Mouse (Mus musculus): ENCODE data around the gene Fam53b.

Gene Fam53b

DNA sequence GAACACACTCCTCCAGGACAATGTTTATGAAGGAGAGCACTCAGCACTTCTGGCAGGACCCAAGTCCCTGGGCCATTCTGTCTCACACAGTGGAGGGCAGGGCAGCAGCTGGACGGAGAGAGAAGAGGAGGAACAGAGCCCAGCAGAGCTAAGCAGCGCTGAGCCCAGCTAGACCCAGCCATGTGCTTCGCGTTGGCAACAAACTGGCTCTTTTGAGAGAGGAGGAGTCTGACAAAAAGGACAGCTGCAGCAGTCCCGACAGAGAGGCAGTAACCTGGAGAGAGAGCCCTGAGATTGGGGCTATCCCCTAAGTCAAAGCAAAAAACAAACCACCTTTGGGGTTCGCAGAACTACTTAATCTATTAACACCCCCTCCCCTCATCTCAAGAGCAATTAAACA lies 3.3 kb downstream of the Fam53b start:
- DNase-seq, result peak; percentile 80

DNA sequence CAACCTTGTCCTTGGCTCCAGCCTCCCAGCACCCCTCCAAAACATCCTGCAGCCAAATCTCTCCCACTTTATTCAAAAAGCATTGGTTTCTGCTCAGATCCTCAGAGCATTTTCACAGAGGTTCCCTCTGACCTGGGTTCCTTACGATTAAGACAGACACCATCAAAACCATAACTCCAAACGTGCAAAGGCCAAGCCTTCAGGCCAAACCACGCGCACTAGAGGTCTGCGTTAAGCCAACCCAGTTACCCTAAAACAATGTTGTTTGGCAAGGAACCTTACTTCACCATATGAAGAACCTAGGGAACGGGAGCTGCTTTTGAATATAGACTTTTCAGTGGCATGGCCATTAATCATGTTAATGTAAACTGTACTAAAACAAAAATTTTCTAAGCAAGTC lies 4.0 kb downstream of the Fam53b start:
- no peak for DNase-seq

DNA sequence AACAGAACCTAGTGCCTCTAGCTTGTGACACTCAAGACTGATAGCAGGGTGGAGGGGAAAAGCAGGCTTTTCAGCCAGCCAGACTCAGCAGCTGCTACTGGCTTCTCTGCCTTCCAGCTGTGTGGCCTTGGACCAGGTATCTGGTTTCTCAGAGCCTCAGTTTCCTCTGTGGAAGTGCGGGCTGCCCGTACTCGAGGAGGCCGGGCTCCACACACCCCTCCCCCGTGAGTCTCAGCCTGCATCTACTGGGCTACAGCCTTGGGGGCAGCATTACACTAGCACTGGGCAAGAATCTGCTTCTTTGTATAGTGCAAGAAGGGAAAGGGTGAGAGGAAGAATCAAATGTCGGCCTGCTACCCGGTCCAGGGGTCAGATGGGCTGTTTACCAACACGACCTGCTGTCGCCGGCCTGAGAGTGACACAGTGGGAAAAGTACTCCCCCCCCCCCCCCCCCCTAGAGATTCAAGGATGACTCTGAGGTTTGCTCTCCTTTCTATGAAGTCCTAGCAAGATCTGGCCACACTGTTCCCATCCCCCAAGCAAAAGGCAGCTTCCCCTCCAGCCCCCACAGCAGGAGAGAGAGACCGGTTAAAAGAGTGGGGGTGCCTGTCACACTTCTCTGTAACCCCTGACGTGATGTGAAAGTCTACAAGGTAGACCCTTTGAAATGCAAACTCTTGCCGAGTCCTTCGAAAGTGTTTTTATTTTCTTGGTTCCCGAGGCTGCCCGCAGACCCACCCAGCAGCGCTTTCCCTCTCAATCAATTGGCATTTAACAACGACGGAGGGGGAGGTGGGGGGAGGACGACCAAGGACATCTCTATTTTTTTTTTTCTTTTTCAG lies 4.6 kb downstream of the Fam53b start:
- DNase-seq, result peak; percentile 75

DNA sequence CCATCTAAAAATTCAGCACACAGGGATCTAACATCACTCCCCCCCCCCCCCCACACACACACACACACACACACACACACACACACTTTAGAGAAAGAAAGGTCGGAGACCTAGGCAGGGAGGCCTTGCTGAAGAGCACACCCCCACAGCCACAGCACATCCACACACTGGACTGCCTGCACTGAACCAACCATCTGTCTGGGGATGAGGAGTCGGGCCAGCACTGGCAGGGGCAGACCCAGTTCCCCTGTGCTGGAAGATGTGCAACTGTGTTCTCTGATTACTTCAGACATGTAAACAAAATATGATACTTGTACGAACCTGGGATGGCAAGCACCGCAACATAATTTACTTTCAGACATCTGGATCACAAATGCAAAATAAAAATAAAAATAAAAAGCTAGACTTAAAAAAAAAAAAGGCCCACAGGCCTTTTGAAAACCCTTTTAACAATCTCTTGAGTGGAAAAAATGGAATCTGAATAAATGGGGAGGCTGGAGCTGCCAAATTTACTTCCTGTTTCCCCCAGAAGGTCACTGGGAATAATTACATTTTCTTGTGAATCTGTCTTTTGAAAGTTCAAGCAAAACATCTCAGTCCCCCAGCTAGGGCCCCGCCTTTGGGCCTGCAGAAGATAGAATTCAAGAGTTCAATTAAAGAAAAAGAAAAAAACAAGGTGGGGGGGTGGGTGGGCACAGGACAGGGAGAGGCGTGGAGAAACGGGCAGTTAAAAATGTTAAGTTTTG lies 5.5 kb downstream of the Fam53b start:
- peak; percentile 70 for DNase-seq

DNA sequence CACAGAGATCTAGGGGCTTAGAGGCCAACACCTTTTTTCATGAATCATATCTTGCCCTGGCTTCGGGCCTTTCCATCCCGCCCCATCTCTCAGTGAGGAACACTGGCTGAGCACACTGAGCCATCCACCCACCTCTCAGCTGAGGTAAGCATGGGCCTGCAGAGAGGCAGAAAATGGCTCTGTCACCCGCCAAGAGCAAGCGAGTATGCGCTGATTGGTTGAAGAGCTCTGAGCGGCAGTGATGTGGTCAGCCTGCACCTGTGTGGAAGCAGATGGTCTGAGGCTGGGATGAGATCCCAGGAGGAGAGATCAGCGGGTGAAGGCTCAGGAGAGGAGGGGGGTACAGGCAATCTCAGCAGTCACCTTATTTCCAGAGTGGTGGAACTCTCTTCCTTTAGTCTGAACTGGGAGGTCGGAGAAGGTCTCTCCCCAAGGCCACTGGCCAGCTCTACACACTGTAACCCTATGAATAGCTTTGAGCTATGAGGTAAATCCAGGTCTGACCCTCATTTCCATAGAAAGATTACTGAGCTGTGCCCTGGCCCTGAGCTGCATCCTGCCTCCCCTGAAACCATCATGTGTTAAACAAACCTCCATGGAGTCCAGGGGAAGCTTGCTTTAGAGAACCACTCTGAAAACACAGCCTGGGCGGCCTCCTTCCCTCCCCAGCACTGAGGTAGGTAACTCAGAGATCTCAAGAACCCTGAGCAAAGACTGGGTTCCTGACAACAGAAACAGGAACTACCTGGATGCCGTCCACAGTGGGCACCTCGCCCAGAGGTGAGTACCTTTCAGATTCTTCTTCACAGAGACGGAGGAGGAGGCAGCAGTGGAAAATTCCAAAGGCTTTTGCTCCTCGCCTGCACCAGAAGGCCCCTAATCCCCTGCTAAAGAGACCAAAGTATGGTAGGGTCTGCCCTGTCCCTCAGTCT lies 6.5 kb downstream of the Fam53b start:
- peak; percentile 96 for DNase-seq

DNA sequence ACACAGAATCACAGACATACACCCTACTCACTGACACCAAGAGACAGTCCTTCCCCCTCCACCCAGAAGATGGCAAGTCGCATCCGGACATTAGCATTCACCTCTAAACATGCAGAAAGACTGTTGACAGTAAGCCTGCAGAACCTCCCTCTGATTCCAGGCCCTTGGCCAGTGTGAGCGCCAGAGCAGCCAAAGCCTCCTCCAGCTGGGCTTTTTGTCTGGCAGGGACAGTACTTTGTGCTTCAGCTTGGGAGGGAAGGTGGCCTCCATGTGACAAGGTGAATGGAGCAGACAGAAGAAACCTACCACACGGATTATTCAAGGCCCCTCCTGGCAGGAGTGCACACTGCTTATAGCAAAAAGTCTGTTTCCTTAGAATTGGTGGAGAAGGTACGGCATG lies 7.4 kb downstream of the Fam53b start:
- peak; percentile 88 for DNase-seq

DNA sequence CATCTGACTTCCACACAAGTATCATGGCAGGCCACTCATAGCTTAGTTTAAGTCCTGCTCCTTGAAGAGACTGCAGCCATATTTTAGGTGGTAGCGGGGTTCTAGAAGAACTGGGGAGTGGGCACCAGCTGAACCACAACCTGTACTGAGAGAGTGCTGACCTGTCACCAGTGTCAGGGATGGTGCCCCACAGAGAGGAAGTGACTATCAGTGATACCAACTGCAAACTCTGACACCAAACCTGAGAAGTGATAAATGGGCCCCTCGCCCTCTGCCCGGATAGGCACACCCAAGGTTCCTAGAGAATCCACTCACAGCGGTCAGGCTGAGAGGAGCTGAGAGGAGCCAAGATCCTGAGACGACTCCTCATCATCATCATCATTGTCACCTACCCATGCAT lies 8.7 kb downstream of the Fam53b start:
- peak; percentile 51 for DNase-seq

DNA sequence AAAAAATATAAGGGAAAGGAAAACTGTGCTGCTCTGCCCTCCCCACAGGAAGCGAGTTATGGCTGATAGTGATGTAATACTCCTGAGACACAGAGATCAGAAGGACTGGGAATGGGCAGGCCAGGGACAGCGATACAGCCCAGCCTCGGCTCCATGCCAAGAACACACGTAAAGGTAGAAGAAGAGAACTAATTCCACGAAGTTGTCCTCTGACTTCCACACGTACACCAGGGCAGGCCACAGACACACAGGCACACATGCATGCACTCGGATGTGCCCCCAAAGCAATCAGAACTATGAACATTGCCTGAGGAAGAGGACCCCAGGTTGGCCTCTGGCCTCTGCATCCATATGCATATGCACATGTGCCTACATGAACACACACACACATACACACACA lies 9.2 kb downstream of the Fam53b start:
- DNase-seq, result peak; percentile 67

DNA sequence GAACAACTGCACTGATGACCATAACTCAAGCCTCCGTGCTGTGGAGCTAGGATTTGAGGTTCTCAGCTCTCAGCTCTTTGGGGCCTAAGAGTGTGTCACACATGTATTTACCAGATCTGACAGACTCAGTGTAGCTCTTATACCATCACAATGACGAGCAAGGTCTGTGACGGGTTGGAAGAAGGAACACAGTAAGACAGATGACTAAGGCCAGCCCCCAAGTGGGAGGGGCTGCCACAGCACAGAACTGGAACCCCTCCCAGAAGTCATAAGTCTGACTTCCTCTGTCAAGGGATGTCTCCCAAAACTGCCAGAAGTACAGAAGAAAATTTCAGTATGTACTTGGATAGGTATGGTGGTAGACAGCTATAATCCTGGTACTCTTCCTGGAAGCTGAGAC lies 9.7 kb downstream of the Fam53b start:
- DNase-seq, result peak; percentile 61

DNA sequence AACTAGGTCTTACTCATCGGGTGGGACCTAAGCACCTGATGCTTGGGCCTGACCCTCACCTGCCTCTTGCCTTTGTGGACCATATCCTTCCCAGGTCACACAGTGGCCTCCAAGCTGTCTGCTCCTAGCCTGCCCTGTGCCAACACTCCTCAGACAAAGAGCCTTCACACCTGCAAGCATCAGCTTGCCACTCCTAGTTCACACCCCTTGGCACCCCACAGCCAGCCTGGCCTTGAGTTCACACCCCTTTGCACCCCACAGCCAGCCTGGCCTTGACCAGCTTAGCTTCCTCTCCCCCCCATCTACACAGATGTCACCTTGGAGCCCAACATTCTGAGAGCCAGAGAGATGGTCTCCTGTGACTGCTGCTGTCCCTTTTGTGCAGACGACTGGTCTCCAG lies 10.3 kb downstream of the Fam53b start:
- peak; percentile 52 for DNase-seq

DNA sequence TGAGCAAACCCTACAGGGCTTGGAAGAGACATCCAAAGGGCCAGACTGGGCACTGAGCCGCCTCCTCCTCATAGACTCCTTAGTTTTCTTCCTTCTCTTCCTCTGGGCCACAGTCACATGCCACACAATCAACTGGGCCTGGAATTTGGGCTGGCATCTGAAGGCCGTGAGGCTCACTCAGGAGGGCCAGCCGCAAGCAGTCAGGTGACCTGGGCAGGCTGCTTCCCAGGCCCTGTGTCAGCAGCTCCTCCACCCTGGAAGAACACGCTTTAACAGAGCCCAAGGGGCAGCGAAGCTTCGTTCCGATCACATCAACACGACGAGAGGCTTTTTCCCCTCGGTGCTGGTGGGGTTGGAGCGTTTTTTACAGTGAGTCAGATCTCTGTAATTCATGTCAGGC lies 11.0 kb downstream of the Fam53b start:
- DNase-seq, result peak; percentile 47

DNA sequence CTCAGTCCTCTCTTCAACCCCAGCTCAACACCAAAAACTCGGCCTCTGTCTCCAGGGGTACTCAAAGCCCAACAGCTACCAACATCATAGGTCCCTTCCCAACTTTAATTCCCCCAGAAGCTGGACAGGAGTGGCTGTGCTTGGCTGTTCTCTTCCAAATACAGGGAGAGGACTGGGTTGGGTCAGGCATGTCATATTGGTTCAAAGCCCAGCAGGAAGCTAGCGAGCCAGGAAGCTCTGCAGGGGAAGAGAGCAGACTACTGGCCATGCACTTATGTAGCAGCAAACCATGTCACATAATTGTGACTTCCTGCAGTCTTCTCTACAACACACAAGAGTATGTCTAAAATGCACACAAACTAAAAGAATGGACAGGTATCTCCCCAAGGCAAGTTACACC lies 11.6 kb downstream of the Fam53b start:
- no peak for DNase-seq

DNA sequence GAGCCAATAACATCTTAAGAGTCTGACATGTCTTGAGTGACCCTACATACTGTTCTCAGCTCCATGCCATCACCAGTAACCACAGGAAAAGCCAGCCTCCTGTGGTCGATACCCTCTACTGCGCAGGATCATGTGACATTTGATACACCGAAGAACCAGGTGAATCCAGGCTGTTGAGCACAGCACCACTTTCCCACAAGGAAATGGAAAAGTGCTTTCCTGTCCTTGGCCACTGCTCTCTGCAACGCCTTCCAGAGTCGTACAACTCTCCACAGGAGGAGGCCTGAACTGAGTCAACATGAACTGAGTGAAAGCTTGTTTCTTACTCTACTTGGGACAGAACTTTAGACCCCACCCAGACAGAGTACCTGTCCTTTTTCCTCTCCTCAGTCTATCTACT lies 12.2 kb downstream of the Fam53b start:
- DNase-seq, result no peak

DNA sequence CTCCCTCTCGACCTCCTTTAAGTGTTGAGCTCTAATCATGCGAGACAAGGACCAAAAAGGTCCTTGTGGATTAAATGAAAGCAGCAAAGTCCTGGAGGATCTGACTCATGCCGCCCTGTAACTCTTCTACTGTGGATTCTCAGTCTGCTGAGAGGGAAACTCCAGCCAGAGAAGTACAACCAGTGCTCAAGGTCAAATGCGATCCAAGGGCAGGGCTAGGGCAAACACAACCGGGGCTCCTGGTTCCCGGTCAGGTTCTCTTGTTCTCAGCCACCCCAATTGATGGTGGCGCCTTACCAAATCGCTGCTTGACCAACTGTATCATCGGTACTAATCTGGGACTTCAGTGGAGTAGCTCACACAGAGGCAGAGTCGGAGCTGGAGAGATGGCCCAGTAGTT lies 12.8 kb downstream of the Fam53b start:
- DNase-seq, result peak; percentile 34

DNA sequence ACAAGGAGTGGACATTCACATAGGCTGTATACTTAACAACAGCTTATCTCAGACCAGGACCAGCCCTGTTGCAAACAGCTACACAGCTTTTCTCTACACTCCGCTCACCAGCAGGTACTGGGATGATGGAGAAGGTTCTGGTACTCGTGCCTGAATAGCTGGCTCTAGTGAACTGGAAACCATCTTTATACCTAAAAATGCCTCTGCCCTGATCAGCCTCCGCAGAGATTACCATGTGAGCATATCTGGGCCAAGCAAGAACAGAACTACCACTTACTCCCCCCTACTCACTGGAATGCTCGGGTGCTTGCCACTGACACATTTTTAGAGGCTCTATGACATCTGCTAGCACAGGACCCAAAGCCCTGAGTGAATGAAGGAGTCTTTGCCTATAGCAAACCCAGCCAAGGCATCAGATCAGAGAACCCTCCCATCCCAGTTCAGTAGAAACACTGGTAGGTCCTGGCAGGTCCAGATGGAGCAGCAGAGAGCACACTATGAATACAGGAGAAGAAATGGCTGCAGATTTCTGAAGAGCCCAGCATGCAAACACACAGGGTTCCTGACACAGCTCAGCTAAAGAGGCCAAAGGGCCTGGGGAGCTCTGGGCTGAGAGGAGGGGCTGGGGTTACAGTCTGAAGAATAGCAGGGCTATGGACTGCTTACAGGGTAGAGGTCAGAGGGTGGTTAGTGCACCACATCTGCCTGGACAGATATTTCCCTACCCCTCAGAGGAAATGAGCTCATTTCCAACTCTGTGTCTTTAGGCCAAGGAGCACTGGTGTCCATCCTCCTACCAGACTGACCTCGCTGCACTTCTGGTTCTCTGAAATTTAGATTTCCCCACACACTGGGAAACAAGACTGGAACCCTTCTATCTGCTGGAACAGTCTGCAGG lies 14.3 kb downstream of the Fam53b start:
- peak; percentile 69 for DNase-seq

DNA sequence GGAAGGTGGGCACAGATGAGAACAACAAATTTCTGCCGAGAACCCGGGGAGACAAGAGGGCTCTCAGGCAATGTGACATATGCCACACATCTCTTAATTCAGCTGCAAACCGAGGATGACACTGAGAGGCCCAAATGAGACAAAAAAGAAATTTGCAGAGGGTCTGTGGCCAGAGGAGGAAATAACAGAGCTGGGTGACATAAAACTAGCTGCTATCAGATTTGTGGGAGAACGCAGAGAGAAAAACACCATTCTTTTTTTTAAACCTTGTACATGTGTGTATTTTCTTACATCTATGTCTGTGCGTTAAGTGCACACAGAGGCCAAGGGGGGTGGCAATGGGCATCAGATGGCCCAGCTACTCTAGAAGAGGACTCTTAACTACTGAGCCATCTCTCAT lies 18.5 kb downstream of the Fam53b start:
- no peak for DNase-seq

DNA sequence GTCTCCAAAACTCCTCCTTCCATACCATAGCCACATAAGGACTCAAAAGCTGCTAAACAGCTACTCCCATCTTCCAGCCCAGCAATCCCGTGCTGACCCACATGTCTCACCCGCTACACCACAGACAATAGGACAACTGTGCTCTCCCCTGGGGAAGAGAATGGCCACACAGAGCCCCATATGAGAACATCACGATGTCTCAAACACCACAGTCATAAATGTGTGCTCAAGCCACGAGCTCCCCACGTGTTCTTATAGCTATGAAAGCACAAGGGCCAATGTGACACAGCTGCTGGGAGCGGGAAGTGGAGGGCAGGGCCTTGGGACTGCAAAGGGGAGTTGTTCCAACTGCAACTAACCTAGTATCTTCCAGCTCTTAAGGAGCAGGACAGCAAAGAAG lies 20.2 kb downstream of the Fam53b start:
- no peak for DNase-seq

DNA sequence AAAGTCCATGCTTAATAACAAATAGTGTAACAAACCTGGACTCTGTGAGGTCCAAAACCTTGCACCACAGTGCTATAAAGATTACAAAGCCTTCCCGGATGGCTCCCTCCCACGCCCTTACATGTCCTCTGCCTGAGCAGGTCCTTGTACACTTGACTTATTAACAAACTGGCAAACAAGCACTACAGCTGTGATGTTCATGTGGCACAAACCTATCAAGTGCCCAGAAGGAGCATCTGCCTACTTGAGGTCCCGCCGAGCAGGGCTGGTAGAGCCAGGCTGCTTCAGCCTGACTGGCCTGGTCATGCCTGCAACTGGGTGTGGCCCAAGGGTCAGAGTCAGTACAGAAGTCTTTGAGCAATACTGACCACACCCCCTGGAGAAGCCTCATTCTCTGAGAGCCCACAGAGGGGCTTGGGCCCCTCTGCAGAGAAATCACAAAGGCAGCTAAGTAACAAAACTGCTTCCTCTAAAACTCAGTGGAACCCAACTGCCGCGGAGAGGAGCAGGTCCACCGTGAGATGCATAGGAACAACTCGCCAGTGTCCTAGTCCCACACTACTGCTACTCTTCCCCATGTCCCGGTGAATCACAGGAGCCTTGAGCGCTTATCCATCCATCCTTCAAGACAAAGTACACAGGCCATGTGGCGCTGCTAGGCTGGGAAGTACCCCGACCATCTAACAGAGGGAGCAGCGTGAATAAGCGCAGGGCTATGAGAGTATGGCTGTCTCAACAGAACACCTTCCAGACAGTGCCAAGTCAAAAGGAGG lies 23.1 kb downstream of the Fam53b start:
- DNase-seq, result no peak

DNA sequence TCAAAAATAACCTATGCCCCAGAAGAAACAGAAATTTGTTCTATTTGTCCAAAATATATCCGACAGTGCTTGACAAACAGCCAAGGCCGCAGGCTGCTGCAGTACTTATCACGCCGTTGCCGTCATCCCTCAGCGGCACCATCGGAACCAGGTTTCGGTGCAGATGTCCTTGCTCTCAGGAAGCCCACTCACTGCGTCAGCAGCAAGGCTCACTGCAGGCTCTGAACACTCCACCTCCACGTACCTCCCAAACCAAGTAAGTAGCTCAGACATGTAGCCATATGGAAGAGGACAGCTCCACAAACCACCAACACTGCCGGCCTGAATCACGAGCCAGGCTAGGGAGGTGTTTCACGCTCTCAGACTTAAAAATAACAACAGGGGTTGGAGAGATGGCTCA lies 24.9 kb downstream of the Fam53b start:
- peak; percentile 71 for DNase-seq

DNA sequence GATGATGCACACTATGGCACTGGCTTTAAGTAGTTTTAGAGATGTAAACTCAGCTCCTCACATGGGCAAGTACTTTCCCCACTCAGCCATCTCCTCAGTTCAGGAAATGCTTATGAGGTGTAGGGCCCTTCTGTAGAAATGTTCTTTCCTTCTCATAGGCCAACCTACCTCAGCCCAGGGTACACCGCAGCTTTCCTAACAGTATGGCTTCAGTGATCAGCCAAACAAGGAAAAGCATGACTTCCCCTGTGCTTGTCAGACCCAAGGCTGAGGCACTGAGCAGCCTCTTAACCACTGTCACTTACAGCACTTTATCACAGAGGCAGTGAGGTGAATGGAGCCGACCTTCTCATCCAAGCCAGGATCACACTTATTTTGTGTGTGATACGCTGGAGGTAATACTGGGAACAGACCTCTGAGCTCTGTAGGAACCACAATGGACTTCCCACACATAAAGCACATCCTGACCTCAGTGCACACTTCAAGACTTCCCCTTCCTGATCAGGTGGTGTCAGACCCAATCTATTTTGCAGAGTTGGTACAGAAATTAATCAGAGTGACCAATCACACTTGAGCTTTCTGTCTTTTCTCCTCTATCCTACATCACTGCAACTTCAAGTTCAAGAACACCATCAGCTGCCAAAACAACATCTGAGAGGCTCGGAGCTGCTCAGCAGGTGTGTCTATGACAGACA lies 26.0 kb downstream of the Fam53b start:
- DNase-seq, result no peak

DNA sequence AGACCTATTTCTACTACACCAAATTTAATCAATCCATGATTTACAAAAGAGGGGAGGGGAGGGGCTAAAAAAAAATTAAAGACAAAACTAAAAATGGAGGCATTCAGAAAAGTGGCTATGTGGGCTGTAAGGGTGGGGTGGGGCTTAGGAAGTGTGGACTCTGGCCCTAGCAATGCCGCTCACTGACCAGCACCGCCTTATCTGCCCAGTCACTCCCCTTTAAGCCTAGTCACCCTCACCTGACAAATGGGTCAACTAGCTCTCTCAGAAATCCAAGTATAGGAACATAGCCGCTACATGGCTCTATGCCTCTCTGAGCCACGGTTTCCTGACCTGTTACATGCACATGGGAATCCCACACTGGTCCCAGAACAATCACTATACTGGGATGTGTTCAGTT lies 26.7 kb downstream of the Fam53b start:
- DNase-seq, result no peak
